Mouse (Mus musculus): Measurements from ENCODE around the gene Sos2.

DNA sequence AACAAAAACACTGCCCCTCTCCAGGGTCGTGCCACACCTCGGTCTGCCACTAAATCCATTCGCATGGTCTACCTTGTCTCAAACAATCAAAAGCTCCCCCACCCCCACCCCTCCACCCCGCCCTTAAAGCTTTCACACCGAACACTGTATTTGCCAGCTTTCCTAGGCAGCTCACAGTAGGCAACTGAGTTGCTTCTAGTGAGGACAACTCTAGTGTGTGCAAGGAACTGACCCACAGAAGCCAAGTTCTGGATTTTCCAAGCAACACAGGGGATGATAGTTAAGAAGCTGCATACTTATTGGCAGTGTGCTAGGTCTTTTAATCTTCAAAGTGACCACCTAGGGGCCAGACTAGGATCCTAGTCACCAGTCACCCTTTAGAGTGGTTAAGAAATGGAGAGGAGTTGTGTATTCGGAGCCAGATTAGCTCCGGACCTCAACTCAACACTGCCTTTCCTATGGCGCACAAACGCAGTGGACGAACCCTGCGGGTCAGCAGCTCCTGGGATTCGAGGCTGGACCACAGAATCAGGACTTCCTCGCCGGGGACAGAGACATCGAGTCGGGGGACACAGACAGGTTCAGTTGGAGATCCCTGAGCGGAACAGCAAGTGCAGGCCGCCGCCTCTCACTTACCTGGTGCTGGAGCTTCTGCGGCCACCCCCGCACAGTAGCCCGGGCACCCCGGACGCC lies 42.5 kb upstream of the Sos2 start:
- TF ChIP-seq CTCF (IDR thresholded peaks at IDR 0.05; ENCODE audit: control insufficient read depth, insufficient read depth, insufficient replicate concordance, low read depth, low read length) (no peak), POLR2A (IDR thresholded peaks at IDR 0.05; ENCODE audit: control insufficient read depth, low read depth, low read length) (no peak)
